Comparison of ENCODE assay signal across 8 mouse cellular contexts in the genomic region with DNA sequence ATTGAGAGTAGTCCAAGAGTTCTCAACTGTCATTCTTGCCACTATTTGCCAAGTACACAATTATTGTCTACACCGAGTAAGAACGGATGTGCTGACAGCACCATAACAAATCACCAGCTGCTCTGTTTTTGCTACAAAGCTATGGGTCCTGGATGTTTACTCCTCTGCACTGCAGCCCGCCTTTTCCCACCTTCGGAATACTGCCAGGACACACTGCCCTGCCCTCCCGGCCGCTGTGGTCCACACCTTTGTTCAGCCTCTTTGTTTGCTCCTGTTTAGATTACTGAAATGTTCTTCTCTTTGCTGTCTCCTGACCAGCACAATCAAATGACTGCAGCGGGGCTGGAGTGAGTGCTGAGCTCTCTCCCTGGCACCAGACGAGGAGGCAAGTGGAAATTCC. TPM values are rescaled to one million over a fixed set of nuclear protein-coding genes. Genes with fewer than 3 reads are reported as not detected.
DNase-seq lines count a peak whose midpoint lies in the region; ATAC-seq and TF ChIP-seq lines count a peak whose summit lies in the region.

No protein-coding gene starts in this region.

- no peaks in the 10 kb centered on the region for H3K27me3 ChIP-seq in embryonic facial prominence, embryonic 13.5 days
- no peaks in the 10 kb centered on the region for H3K27me3 ChIP-seq in embryonic facial prominence, embryonic 10.5 days (replicated peaks; ENCODE audit: low read depth, poor library complexity, severe bottlenecking)
- H3K27me3 ChIP-seq in heart, postnatal 0 days (ENCODE audit: control insufficient read depth, insufficient read depth, low read length): no peaks in the 10 kb centered on the region
- no peaks in the 10 kb centered on the region for H3K27me3 ChIP-seq in thymus, adult 2 months (ENCODE audit: control insufficient read depth, insufficient read depth, low read length)

- no peak overlapping the region for H3K9ac ChIP-seq in embryonic facial prominence, embryonic 13.5 days
- no peak overlapping the region for H3K9ac ChIP-seq in heart, postnatal 0 days (replicated peaks; ENCODE audit: low read depth, low read length)

- H3K36me3 ChIP-seq in embryonic facial prominence, embryonic 13.5 days: peaks cover 64% of the 10 kb centered on the region
- peaks cover 94% of the 10 kb centered on the region for H3K36me3 ChIP-seq in embryonic facial prominence, embryonic 10.5 days (replicated peaks)
- peaks cover 77% of the 10 kb centered on the region for H3K36me3 ChIP-seq in heart, postnatal 0 days (replicated peaks; ENCODE audit: control insufficient read depth, insufficient read depth, low read length)
- peaks cover 52% of the 10 kb centered on the region for H3K36me3 ChIP-seq in thymus, adult 2 months (ENCODE audit: control insufficient read depth, insufficient read depth, low read length)

- H3K4me1 ChIP-seq in embryonic facial prominence, embryonic 13.5 days: no peaks in the 10 kb centered on the region
- H3K4me1 ChIP-seq in embryonic facial prominence, embryonic 10.5 days: no peaks in the 10 kb centered on the region
- no peaks in the 10 kb centered on the region for H3K4me1 ChIP-seq in heart, postnatal 0 days (ENCODE audit: control insufficient read depth, insufficient read depth)
- H3K4me1 ChIP-seq in lung, adult 2 months (ENCODE audit: control insufficient read depth, insufficient read depth, low read length): peaks cover 20% of the 10 kb centered on the region
- no peaks in the 10 kb centered on the region for H3K4me1 ChIP-seq in thymus, adult 2 months (replicated peaks; ENCODE audit: control insufficient read depth, insufficient read depth, low read length)

- no peak for ATAC-seq in embryonic facial prominence, embryonic 13.5 days (ENCODE audit: insufficient number of reproducible peaks, insufficient read depth, low FRiP score, low TSS enrichment, low read depth)
- ATAC-seq in heart, postnatal 0 days (ENCODE audit: insufficient read depth, low read depth): no peak

- no peak overlapping the region for H3K4me3 ChIP-seq in embryonic facial prominence, embryonic 13.5 days
- H3K4me3 ChIP-seq in embryonic facial prominence, embryonic 10.5 days: no peak overlapping the region
- no peak overlapping the region for H3K4me3 ChIP-seq in heart, postnatal 0 days (ENCODE audit: low read depth, low read length)
- H3K4me3 ChIP-seq in lung, adult 2 months (replicated peaks; ENCODE audit: extremely low read depth, low read depth, low read length): no peak overlapping the region
- H3K4me3 ChIP-seq in thymus, adult 2 months (ENCODE audit: control insufficient read depth, insufficient read depth, low read length): no peak overlapping the region

- no peak overlapping the region for H3K4me2 ChIP-seq in embryonic facial prominence, embryonic 13.5 days
- H3K4me2 ChIP-seq in heart, postnatal 0 days (ENCODE audit: low read depth, low read length): no peak overlapping the region

- TF ChIP-seq CTCF in heart, postnatal 0 days (IDR thresholded peaks at IDR 0.05; ENCODE audit: low read depth): no peak
- no peak for TF ChIP-seq CTCF in lung, adult 2 months (IDR thresholded peaks at IDR 0.05; ENCODE audit: insufficient read depth, low read length)
- no peak for TF ChIP-seq CTCF in thymus, adult 2 months (IDR thresholded peaks at IDR 0.05; ENCODE audit: borderline replicate concordance, control insufficient read depth, extremely low read depth, insufficient read depth, low read length, poor library complexity)

- peak overlapping the region; percentile 64; the same call in 1 of the 2 replicates for H3K27ac ChIP-seq in embryonic facial prominence, embryonic 13.5 days
- H3K27ac ChIP-seq in embryonic facial prominence, embryonic 10.5 days (replicated peaks): no peak overlapping the region
- H3K27ac ChIP-seq in heart, postnatal 0 days (ENCODE audit: low read depth): peak overlapping the region; percentile 53
- no peak overlapping the region for H3K27ac ChIP-seq in thymus, adult 2 months (ENCODE audit: control insufficient read depth, insufficient read depth, low read length)

- H3K9me3 ChIP-seq in embryonic facial prominence, embryonic 13.5 days: no peaks in the 10 kb centered on the region
- H3K9me3 ChIP-seq in embryonic facial prominence, embryonic 10.5 days: no peaks in the 10 kb centered on the region
- H3K9me3 ChIP-seq in heart, postnatal 0 days (replicated peaks; ENCODE audit: control insufficient read depth, low read length): no peaks in the 10 kb centered on the region

- intact Hi-C loops in left cerebral cortex, postnatal 14 days (cut with DNase I): no loop called here

- WGBS in embryonic facial prominence, embryonic 13.5 days: 82% methylated on average over 8 of the region's 8 CpGs
- 88% methylated on average over 8 of the region's 8 CpGs for WGBS in embryonic facial prominence, embryonic 10.5 days
- 55% methylated on average over 8 of the region's 8 CpGs for WGBS in heart, postnatal 0 days
- WGBS in lung, adult 2 months: 25% methylated on average over 8 of the region's 8 CpGs
- 94% methylated on average over 8 of the region's 8 CpGs for WGBS in thymus, adult 2 months

- peak; percentile 22; the same call in 1 of the 2 replicates for TF ChIP-seq POLR2A in lung, adult 2 months (IDR thresholded peaks at IDR 0.05; ENCODE audit: borderline replicate concordance, extremely low read depth, low read depth, low read length)
- no peak for TF ChIP-seq POLR2A in thymus, adult 2 months (IDR thresholded peaks at IDR 0.05; ENCODE audit: control insufficient read depth, extremely low read depth, insufficient read depth, low read length, poor library complexity)

- no peak for TF ChIP-seq EP300 in heart, postnatal 0 days (IDR thresholded peaks at IDR 0.05; ENCODE audit: low read depth)

- no peak for DNase-seq in embryonic facial prominence, embryonic 10.5 days (ENCODE audit: low spot score)
- peak; percentile 42 for DNase-seq in adipocyte (ENCODE audit: low spot score)
- no peak for DNase-seq in heart, postnatal 0 days (ENCODE audit: low spot score)
- DNase-seq in lung, adult 2 months: peak; percentile 51
- no peak for DNase-seq in spleen, adult 18-20 months
- no peak for DNase-seq in thymus, adult 2 months
- no peak for DNase-seq in left cerebral cortex, postnatal 14 days (ENCODE audit: low spot score in 2 of 2)

RNA-seq across cellular contexts. Expression of gene Chac1, which starts 57.2 kb away (rescaled TPM):
- polyA plus RNA-seq in embryonic facial prominence, embryonic 13.5 days (2015; fragmentation: Nextera tagmentation; extraction: Ambion mirVana): 1.7 and 1.8 TPM in 2 replicates
- polyA plus RNA-seq in embryonic facial prominence, embryonic 10.5 days (2016; fragmentation: Nextera tagmentation; extraction: Ambion mirVana): 0.90 and 1.1 TPM in 2 replicates
- 0.11 and 0.27 TPM in 2 replicates for total RNA-seq in heart, postnatal 0 days (2014; rRNA removed; ENCODE audit: low replicate concordance)
- polyA plus RNA-seq in heart, postnatal 0 days (2015; fragmentation: Nextera tagmentation; extraction: Ambion mirVana): 0.30 and 0.52 TPM in 2 replicates
- 9.2 and 10.7 TPM in 2 replicates for polyA plus RNA-seq in lung, adult 2 months (2012; rRNA removed)
- 1.1 TPM in 2 replicates for polyA plus RNA-seq in thymus, adult 2 months (2012; rRNA removed)
- 1 to 10 TPM; 8.9 to 9.0 TPM for total RNA-seq in left cerebral cortex, postnatal 14 days (2021)

Comparison
In these comparisons a context has a peak if more than half of its experiments do, and no peak if none do; other contexts are left out.
1. H3K27ac ChIP-seq: peak in embryonic facial prominence, embryonic 13.5 days (single experiment) and heart, postnatal 0 days (single experiment); none in embryonic facial prominence, embryonic 10.5 days (single experiment) and thymus, adult 2 months (single experiment).
2. DNase-seq: peak in adipocyte (single experiment) and lung, adult 2 months (single experiment); none in embryonic facial prominence, embryonic 10.5 days (single experiment), heart, postnatal 0 days (single experiment), spleen, adult 18-20 months (0 of 2), thymus, adult 2 months (single experiment) and left cerebral cortex, postnatal 14 days (0 of 2).